Mouse (Mus musculus): ENCODE data around the gene Cntn5. TPM values are rescaled to one million over a fixed set of nuclear protein-coding genes. Genes with fewer than 3 reads are reported as not detected.

Gene Cntn5
- polyA plus RNA-seq, 1 experiment from 2014 or later: 0.67 TPM

- Histone ChIP-seq H3K4me1 (no peaks in the 10 kb centered on the region), H3K36me3 (no peaks in the 10 kb centered on the region), H3K9me3 (no peaks in the 10 kb centered on the region), H3K27ac (no peak overlapping the region), H3K27me3 (no peaks in the 10 kb centered on the region), H3K4me2 (no peak overlapping the region), H3K9ac (no peak overlapping the region), H3K4me3 (no peak overlapping the region)
- no peak for ATAC-seq (ENCODE audit: borderline replicate concordance, extremely low read depth, low FRiP score, low TSS enrichment)
- 84% methylated on average over 5 of the region's 5 CpGs for WGBS
These were observed 1195.9 kb downstream of the Cntn5 start for GRCm38 (mm10) chr9:9708671-9709070.

GRCm38 (mm10) chr9:9707766-9708165 is 1196.8 kb downstream of the Cntn5 start:
- H3K4me2 ChIP-seq: no peak overlapping the region
- H3K27me3 ChIP-seq: no peaks in the 10 kb centered on the region
- no peak overlapping the region for H3K27ac ChIP-seq
- no peaks in the 10 kb centered on the region for H3K36me3 ChIP-seq
- no peaks in the 10 kb centered on the region for H3K4me1 ChIP-seq
- no peak overlapping the region for H3K9ac ChIP-seq
- no peak overlapping the region for H3K4me3 ChIP-seq
- no peak for ATAC-seq (ENCODE audit: borderline replicate concordance, extremely low read depth, low FRiP score, low TSS enrichment)
- no peaks in the 10 kb centered on the region for H3K9me3 ChIP-seq

- Histone ChIP-seq H3K9me3 (no peaks in the 10 kb centered on the region), H3K27me3 (no peaks in the 10 kb centered on the region), H3K4me2 (no peak overlapping the region), H3K36me3 (no peaks in the 10 kb centered on the region), H3K9ac (no peak overlapping the region), H3K4me1 (no peaks in the 10 kb centered on the region), H3K4me3 (no peak overlapping the region), H3K27ac (no peak overlapping the region)
- ATAC-seq (ENCODE audit: borderline replicate concordance, extremely low read depth, low FRiP score, low TSS enrichment): no peak
- WGBS: 97% methylated on average over 1 of the region's 1 CpGs
These were observed 1199.4 kb downstream of the Cntn5 start for GRCm38 (mm10) chr9:9705180-9705579.

GRCm38 (mm10) chr9:9696636-9697035 is 1207.9 kb downstream of the Cntn5 start:
- 58% methylated on average over 3 of the region's 3 CpGs for WGBS
- ATAC-seq (ENCODE audit: borderline replicate concordance, extremely low read depth, low FRiP score, low TSS enrichment): no peak

GRCm38 (mm10) chr9:9682348-9682884 is 1222.2 kb downstream of the Cntn5 start:
- H3K4me2 ChIP-seq: no peak overlapping the region
- no peaks in the 10 kb centered on the region for H3K9me3 ChIP-seq
- no peak overlapping the region for H3K9ac ChIP-seq
- H3K36me3 ChIP-seq: no peaks in the 10 kb centered on the region
- 59% methylated on average over 5 of the region's 5 CpGs for WGBS
- no peak overlapping the region for H3K4me3 ChIP-seq
- no peak for ATAC-seq (ENCODE audit: borderline replicate concordance, extremely low read depth, low FRiP score, low TSS enrichment)
- no peaks in the 10 kb centered on the region for H3K27me3 ChIP-seq
- H3K27ac ChIP-seq: no peak overlapping the region
- no peaks in the 10 kb centered on the region for H3K4me1 ChIP-seq

More at GRCm38 (mm10) chr9:9696636-9697035, 1207.9 kb downstream of the Cntn5 start:
- Histone ChIP-seq H3K27me3 (no peaks in the 10 kb centered on the region), H3K27ac (no peak overlapping the region), H3K36me3 (no peaks in the 10 kb centered on the region), H3K9ac (no peak overlapping the region), H3K4me1 (no peaks in the 10 kb centered on the region), H3K4me2 (no peak overlapping the region), H3K4me3 (no peak overlapping the region), H3K9me3 (no peaks in the 10 kb centered on the region)

- Histone ChIP-seq H3K9ac (no peak overlapping the region), H3K9me3 (no peaks in the 10 kb centered on the region), H3K4me3 (no peak overlapping the region), H3K4me2 (no peak overlapping the region), H3K36me3 (no peaks in the 10 kb centered on the region), H3K4me1 (no peaks in the 10 kb centered on the region), H3K27ac (no peak overlapping the region), H3K27me3 (no peaks in the 10 kb centered on the region)
- WGBS: 77% methylated on average over 4 of the region's 4 CpGs
- ATAC-seq (ENCODE audit: borderline replicate concordance, extremely low read depth, low FRiP score, low TSS enrichment): no peak
These were observed 1228.5 kb downstream of the Cntn5 start for GRCm38 (mm10) chr9:9676078-9676477.

GRCm38 (mm10) chr9:9674531-9674930 is 1230.0 kb downstream of the Cntn5 start:
- H3K4me2 ChIP-seq: no peak overlapping the region
- no peaks in the 10 kb centered on the region for H3K36me3 ChIP-seq
- no peak overlapping the region for H3K4me3 ChIP-seq
- H3K27ac ChIP-seq: no peak overlapping the region
- 74% methylated on average over 5 of the region's 5 CpGs for WGBS
- H3K9ac ChIP-seq: no peak overlapping the region
- no peaks in the 10 kb centered on the region for H3K27me3 ChIP-seq
- no peak for ATAC-seq (ENCODE audit: borderline replicate concordance, extremely low read depth, low FRiP score, low TSS enrichment)
- H3K4me1 ChIP-seq: no peaks in the 10 kb centered on the region
- no peaks in the 10 kb centered on the region for H3K9me3 ChIP-seq

GRCm38 (mm10) chr9:9673277-9674049 is 1231.1 kb downstream of the Cntn5 start:
- H3K4me3 ChIP-seq: no peak overlapping the region
- no peaks in the 10 kb centered on the region for H3K36me3 ChIP-seq
- H3K9ac ChIP-seq: no peak overlapping the region
- ATAC-seq (ENCODE audit: borderline replicate concordance, extremely low read depth, low FRiP score, low TSS enrichment): no peak
- H3K4me1 ChIP-seq: no peaks in the 10 kb centered on the region
- H3K27ac ChIP-seq: no peak overlapping the region
- no peak overlapping the region for H3K4me2 ChIP-seq
- H3K9me3 ChIP-seq: no peaks in the 10 kb centered on the region
- WGBS: 2% methylated on average over 13 of the region's 13 CpGs
- no peaks in the 10 kb centered on the region for H3K27me3 ChIP-seq

GRCm38 (mm10) chr9:9653463-9653862 is 1251.1 kb downstream of the Cntn5 start:
- Histone ChIP-seq H3K9ac (no peak overlapping the region), H3K9me3 (no peaks in the 10 kb centered on the region), H3K27me3 (no peaks in the 10 kb centered on the region), H3K27ac (no peak overlapping the region), H3K4me2 (no peak overlapping the region), H3K36me3 (no peaks in the 10 kb centered on the region), H3K4me3 (no peak overlapping the region), H3K4me1 (no peaks in the 10 kb centered on the region)
- ATAC-seq (ENCODE audit: borderline replicate concordance, extremely low read depth, low FRiP score, low TSS enrichment): no peak
- 82% methylated on average over 3 of the region's 3 CpGs for WGBS

- no peaks in the 10 kb centered on the region for H3K9me3 ChIP-seq
- H3K27me3 ChIP-seq: no peaks in the 10 kb centered on the region
- no peaks in the 10 kb centered on the region for H3K4me1 ChIP-seq
- no peak overlapping the region for H3K9ac ChIP-seq
- H3K4me2 ChIP-seq: no peak overlapping the region
- no peaks in the 10 kb centered on the region for H3K36me3 ChIP-seq
- H3K4me3 ChIP-seq: no peak overlapping the region
- no peak for ATAC-seq (ENCODE audit: borderline replicate concordance, extremely low read depth, low FRiP score, low TSS enrichment)
- 46% methylated on average over 3 of the region's 3 CpGs for WGBS
- H3K27ac ChIP-seq: no peak overlapping the region
These were observed 1257.2 kb downstream of the Cntn5 start for GRCm38 (mm10) chr9:9647361-9647760.

GRCm38 (mm10) chr9:9646276-9646675 is 1258.3 kb downstream of the Cntn5 start:
- no peak overlapping the region for H3K9ac ChIP-seq
- H3K4me3 ChIP-seq: no peak overlapping the region
- no peaks in the 10 kb centered on the region for H3K36me3 ChIP-seq
- no peak overlapping the region for H3K27ac ChIP-seq
- H3K27me3 ChIP-seq: no peaks in the 10 kb centered on the region
- H3K4me2 ChIP-seq: no peak overlapping the region
- WGBS: 72% methylated on average over 1 of the region's 1 CpGs
- H3K9me3 ChIP-seq: no peaks in the 10 kb centered on the region
- H3K4me1 ChIP-seq: no peaks in the 10 kb centered on the region
- ATAC-seq (ENCODE audit: borderline replicate concordance, extremely low read depth, low FRiP score, low TSS enrichment): no peak

Measured in lung, embryonic 15.5 days (tissue).